Mouse (Mus musculus): ENCODE measurements around the gene Fnip2. TPM values are rescaled to one million over a fixed set of nuclear protein-coding genes. Genes with fewer than 3 reads are reported as not detected.

The Fnip2 gene
- polyA plus RNA-seq, 1 experiment: 35.5 TPM

GRCm38 (mm10) chr3:79537626-79538203 lies 29.9 kb downstream of the Fnip2 start:
- H3K4me1 ChIP-seq (ENCODE audit: control insufficient read depth, insufficient read depth, low read length): no peaks in the 10 kb centered on the region
- H3K4me3 ChIP-seq (ENCODE audit: low read depth, low read length): no peak overlapping the region
- no peak overlapping the region for H3K9ac ChIP-seq (ENCODE audit: low read depth, poor library complexity, severe bottlenecking)
- no peaks in the 10 kb centered on the region for H3K27me3 ChIP-seq (ENCODE audit: control insufficient read depth, insufficient read depth, low read length, poor library complexity, severe bottlenecking)
- no peak for TF ChIP-seq EP300 (IDR thresholded peaks at IDR 0.05; ENCODE audit: insufficient read depth, low read depth, low read length)
- no peak for TF ChIP-seq CTCF (IDR thresholded peaks at IDR 0.05; ENCODE audit: low read depth, low read length)
- no peak for TF ChIP-seq POLR2A (IDR thresholded peaks at IDR 0.05; ENCODE audit: insufficient read depth, low read length)
- H3K9me3 ChIP-seq (replicated peaks; ENCODE audit: control insufficient read depth, insufficient read depth, low read length, poor library complexity, severe bottlenecking): no peaks in the 10 kb centered on the region
- H3K36me3 ChIP-seq (ENCODE audit: control insufficient read depth, insufficient read depth, low read length, poor library complexity, severe bottlenecking): no peaks in the 10 kb centered on the region
- no peak overlapping the region for H3K27ac ChIP-seq (ENCODE audit: insufficient read depth, low read length)

- H3K36me3 ChIP-seq (ENCODE audit: control insufficient read depth, insufficient read depth, low read length, poor library complexity, severe bottlenecking): no peaks in the 10 kb centered on the region
- TF ChIP-seq EP300 (IDR thresholded peaks at IDR 0.05; ENCODE audit: insufficient read depth, low read depth, low read length) (no peak), POLR2A (IDR thresholded peaks at IDR 0.05; ENCODE audit: insufficient read depth, low read length) (no peak), CTCF (IDR thresholded peaks at IDR 0.05; ENCODE audit: low read depth, low read length) (no peak)
- H3K4me1 ChIP-seq (ENCODE audit: control insufficient read depth, insufficient read depth, low read length): no peaks in the 10 kb centered on the region
- H3K27me3 ChIP-seq (ENCODE audit: control insufficient read depth, insufficient read depth, low read length, poor library complexity, severe bottlenecking): no peaks in the 10 kb centered on the region
- no peak overlapping the region for H3K9ac ChIP-seq (ENCODE audit: low read depth, poor library complexity, severe bottlenecking)
- H3K27ac ChIP-seq (ENCODE audit: insufficient read depth, low read length): no peak overlapping the region
- H3K9me3 ChIP-seq (replicated peaks; ENCODE audit: control insufficient read depth, insufficient read depth, low read length, poor library complexity, severe bottlenecking): no peaks in the 10 kb centered on the region
- H3K4me3 ChIP-seq (ENCODE audit: low read depth, low read length): no peak overlapping the region
Measured at GRCm38 (mm10) chr3:79537023-79537422, 30.6 kb downstream of the Fnip2 start.

GRCm38 (mm10) chr3:79531581-79532271 lies 35.9 kb downstream of the Fnip2 start:
- no peaks in the 10 kb centered on the region for H3K36me3 ChIP-seq (ENCODE audit: control insufficient read depth, insufficient read depth, low read length, poor library complexity, severe bottlenecking)
- no peaks in the 10 kb centered on the region for H3K27me3 ChIP-seq (ENCODE audit: control insufficient read depth, insufficient read depth, low read length, poor library complexity, severe bottlenecking)
- TF ChIP-seq EP300 (IDR thresholded peaks at IDR 0.05; ENCODE audit: insufficient read depth, low read depth, low read length) (peak; percentile 76; the same call in 1 of the 2 replicates), POLR2A (IDR thresholded peaks at IDR 0.05; ENCODE audit: insufficient read depth, low read length) (no peak)
- no peak overlapping the region for H3K4me3 ChIP-seq (ENCODE audit: low read depth, low read length)
- H3K4me1 ChIP-seq (ENCODE audit: control insufficient read depth, insufficient read depth, low read length): no peaks in the 10 kb centered on the region
- no peak overlapping the region for H3K9ac ChIP-seq (ENCODE audit: low read depth, poor library complexity, severe bottlenecking)
- no peaks in the 10 kb centered on the region for H3K9me3 ChIP-seq (replicated peaks; ENCODE audit: control insufficient read depth, insufficient read depth, low read length, poor library complexity, severe bottlenecking)
- H3K27ac ChIP-seq (ENCODE audit: insufficient read depth, low read length): no peak overlapping the region

GRCm38 (mm10) chr3:79529499-79530096 lies 38.0 kb downstream of the Fnip2 start:
- H3K27ac ChIP-seq (ENCODE audit: insufficient read depth, low read length): no peak overlapping the region
- H3K4me3 ChIP-seq (ENCODE audit: low read depth, low read length): no peak overlapping the region
- no peaks in the 10 kb centered on the region for H3K4me1 ChIP-seq (ENCODE audit: control insufficient read depth, insufficient read depth, low read length)
- no peaks in the 10 kb centered on the region for H3K27me3 ChIP-seq (ENCODE audit: control insufficient read depth, insufficient read depth, low read length, poor library complexity, severe bottlenecking)
- no peaks in the 10 kb centered on the region for H3K9me3 ChIP-seq (replicated peaks; ENCODE audit: control insufficient read depth, insufficient read depth, low read length, poor library complexity, severe bottlenecking)
- no peaks in the 10 kb centered on the region for H3K36me3 ChIP-seq (ENCODE audit: control insufficient read depth, insufficient read depth, low read length, poor library complexity, severe bottlenecking)
- TF ChIP-seq CTCF (IDR thresholded peaks at IDR 0.05; ENCODE audit: low read depth, low read length) (no peak), POLR2A (IDR thresholded peaks at IDR 0.05; ENCODE audit: insufficient read depth, low read length) (no peak), EP300 (IDR thresholded peaks at IDR 0.05; ENCODE audit: insufficient read depth, low read depth, low read length) (no peak)
- H3K9ac ChIP-seq (ENCODE audit: low read depth, poor library complexity, severe bottlenecking): no peak overlapping the region

DNA sequence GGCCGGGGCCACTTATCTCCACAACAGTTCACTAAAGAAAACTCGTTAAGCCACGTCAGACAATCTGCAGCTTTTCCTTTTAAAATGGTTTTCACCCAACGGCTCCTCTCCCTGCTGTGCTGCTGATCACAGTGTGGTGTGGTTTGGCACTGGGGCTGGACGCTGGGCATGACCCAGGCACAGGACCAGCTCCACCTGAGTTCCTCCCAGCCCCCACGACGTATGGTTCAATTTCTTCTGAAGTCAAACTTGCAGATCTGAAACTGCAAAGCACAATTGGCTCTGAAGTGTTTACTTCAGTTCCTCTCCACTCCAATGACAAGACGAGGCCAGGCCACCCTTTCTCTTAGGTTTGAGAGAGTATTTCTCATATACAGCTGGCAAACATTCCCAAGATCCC lies 39.1 kb downstream of the Fnip2 start:
- Histone ChIP-seq H3K9me3 (replicated peaks; ENCODE audit: control insufficient read depth, insufficient read depth, low read length, poor library complexity, severe bottlenecking) (no peaks in the 10 kb centered on the region), H3K4me3 (ENCODE audit: low read depth, low read length) (no peak overlapping the region), H3K4me1 (ENCODE audit: control insufficient read depth, insufficient read depth, low read length) (no peaks in the 10 kb centered on the region), H3K36me3 (ENCODE audit: control insufficient read depth, insufficient read depth, low read length, poor library complexity, severe bottlenecking) (no peaks in the 10 kb centered on the region), H3K9ac (ENCODE audit: low read depth, poor library complexity, severe bottlenecking) (no peak overlapping the region), H3K27me3 (ENCODE audit: control insufficient read depth, insufficient read depth, low read length, poor library complexity, severe bottlenecking) (no peaks in the 10 kb centered on the region), H3K27ac (ENCODE audit: insufficient read depth, low read length) (no peak overlapping the region)
- TF ChIP-seq EP300 (IDR thresholded peaks at IDR 0.05; ENCODE audit: insufficient read depth, low read depth, low read length) (no peak), POLR2A (IDR thresholded peaks at IDR 0.05; ENCODE audit: insufficient read depth, low read length) (no peak), CTCF (IDR thresholded peaks at IDR 0.05; ENCODE audit: low read depth, low read length) (no peak)

- Histone ChIP-seq H3K36me3 (ENCODE audit: control insufficient read depth, insufficient read depth, low read length, poor library complexity, severe bottlenecking) (no peaks in the 10 kb centered on the region), H3K4me1 (ENCODE audit: control insufficient read depth, insufficient read depth, low read length) (no peaks in the 10 kb centered on the region), H3K27ac (ENCODE audit: insufficient read depth, low read length) (no peak overlapping the region), H3K27me3 (ENCODE audit: control insufficient read depth, insufficient read depth, low read length, poor library complexity, severe bottlenecking) (no peaks in the 10 kb centered on the region), H3K9ac (ENCODE audit: low read depth, poor library complexity, severe bottlenecking) (no peak overlapping the region), H3K9me3 (replicated peaks; ENCODE audit: control insufficient read depth, insufficient read depth, low read length, poor library complexity, severe bottlenecking) (no peaks in the 10 kb centered on the region), H3K4me3 (ENCODE audit: low read depth, low read length) (no peak overlapping the region)
- no peak for TF ChIP-seq CTCF (IDR thresholded peaks at IDR 0.05; ENCODE audit: low read depth, low read length)
- TF ChIP-seq EP300 (IDR thresholded peaks at IDR 0.05; ENCODE audit: insufficient read depth, low read depth, low read length): no peak
- TF ChIP-seq POLR2A (IDR thresholded peaks at IDR 0.05; ENCODE audit: insufficient read depth, low read length): no peak
Measured at GRCm38 (mm10) chr3:79527921-79528320, 39.7 kb downstream of the Fnip2 start.
